Mouse (Mus musculus) spleen, adult 2 months (tissue): ENCODE measurements at regions not wholly inside any gene's neighbourhood (a gene's known extent, or its start where the extent isn't known, plus 50 kb on each side); places are given as distances from the start of the nearest gene placed in this dataset.
A peak's percentile ranks its signal among the peaks of the same experiment; 100 is the strongest.

Experiments used
- DNase-seq, 2 experiments: peaks; one replicate each; pipeline versions ENCODE4 v3.0.0 to v3.0.0-alpha.2; 2012 to 2021; ENCODE audit warnings: low spot score in 2 of 2, low read depth in 1 of 2
- H3K27ac ChIP-seq: fragments of 200-500 bp; 2 replicates; pipeline ENCODE4 v1.5.1; 2012; ENCODE audit warnings: low read length, inconsistent platforms; ENCODE audit not compliant: insufficient read depth
- H3K27me3 ChIP-seq: fragments of 200-500 bp; 2 replicates; pipeline ENCODE4 v1.6.1; 2012; ENCODE audit warnings: mild to moderate bottlenecking, moderate library complexity, low read length, inconsistent platforms; ENCODE audit not compliant: control insufficient read depth, insufficient read depth
- H3K36me3 ChIP-seq: fragments of 200-500 bp; 2 replicates; pipeline ENCODE4 v1.6.1; 2012; ENCODE audit warnings: mild to moderate bottlenecking, low read length, inconsistent platforms; ENCODE audit not compliant: control insufficient read depth, insufficient read depth
- H3K4me1 ChIP-seq: fragments of 200-500 bp; 2 replicates; pipeline ENCODE4 v1.6.1; 2011; ENCODE audit warnings: inconsistent platforms; ENCODE audit not compliant: control insufficient read depth, insufficient read depth, insufficient read length
- H3K4me3 ChIP-seq: fragments of 200-500 bp; 2 replicates; pipeline ENCODE4 v1.5.1; 2011; ENCODE audit warnings: mild to moderate bottlenecking, inconsistent platforms; ENCODE audit not compliant: insufficient read depth, insufficient read length; ENCODE audit errors: extremely low read depth
- CTCF ChIP-seq: fragments of 200-500 bp; IDR thresholded peaks from 2 replicates; pipeline ENCODE4 v1.5.1; 2011; ENCODE audit warnings: mild to moderate bottlenecking, inconsistent platforms; ENCODE audit not compliant: insufficient read depth, insufficient read length, insufficient replicate concordance; ENCODE audit errors: extremely low read depth
- POLR2A ChIP-seq: fragments of 200-500 bp; IDR thresholded peaks from 2 replicates; pipeline ENCODE4 v1.6.1; 2011; ENCODE audit warnings: low read depth, low read length, inconsistent platforms
- WGBS: fragments of 180-500 bp; shearing (Covaris S2); methylation state at CpG from one replicate; pipeline ENCODE4 v1.1.7; 2018; 5-methylcytosine and 5-hydroxymethylcytosine counted together

DNA sequence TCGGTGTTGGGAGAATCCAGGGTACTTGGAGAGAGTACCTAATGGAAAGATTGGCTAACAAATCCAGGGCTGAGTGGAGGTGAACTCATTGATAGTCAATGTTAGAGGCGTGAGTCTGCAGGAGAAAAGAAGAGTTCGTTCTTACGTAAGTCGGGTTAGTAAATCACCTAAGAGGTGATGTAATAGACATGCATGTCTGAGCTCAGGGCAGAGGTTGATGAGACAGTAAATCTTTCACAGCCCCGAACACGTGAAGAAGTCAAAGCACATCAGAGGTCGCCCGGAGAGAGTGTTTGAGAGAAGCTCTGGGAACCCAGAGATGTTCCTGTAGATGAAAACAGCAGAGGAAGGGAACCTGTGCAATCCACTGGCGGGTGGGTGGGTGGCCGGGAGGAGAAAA lies 76.2 kb upstream of the Prdm1 start:
- no peaks in the 10 kb centered on the region for H3K27me3 ChIP-seq
- H3K4me1 ChIP-seq, result peaks cover 2% of the 10 kb centered on the region
- no peak overlapping the region for H3K4me3 ChIP-seq
- no peak for DNase-seq
- H3K27ac ChIP-seq, result no peak overlapping the region
- WGBS, result 90% methylated on average over 11 of the region's 11 CpGs
- no peaks in the 10 kb centered on the region for H3K36me3 ChIP-seq
- no peak for TF ChIP-seq CTCF
- TF ChIP-seq POLR2A, result no peak

GRCm38 (mm10) chr10:44603461-44603860 lies 75.2 kb upstream of the Prdm1 start:
- TF ChIP-seq POLR2A, result no peak
- no peak for TF ChIP-seq CTCF
- H3K27ac ChIP-seq, result no peak overlapping the region
- H3K27me3 ChIP-seq, result no peaks in the 10 kb centered on the region
- H3K4me3 ChIP-seq, result no peak overlapping the region
- no peaks in the 10 kb centered on the region for H3K36me3 ChIP-seq
- WGBS, result 74% methylated on average over 5 of the region's 5 CpGs
- H3K4me1 ChIP-seq, result peaks cover 2% of the 10 kb centered on the region
- no peak for DNase-seq

- peaks cover 2% of the 10 kb centered on the region; the same call in 1 of the 2 replicates for H3K4me1 ChIP-seq
- H3K4me3 ChIP-seq, result no peak overlapping the region
- H3K36me3 ChIP-seq, result no peaks in the 10 kb centered on the region
- TF ChIP-seq POLR2A (no peak), CTCF (no peak)
- no peak for DNase-seq
- WGBS, result 81% methylated on average over 10 of the region's 10 CpGs
- H3K27ac ChIP-seq, result no peak overlapping the region
- H3K27me3 ChIP-seq, result no peaks in the 10 kb centered on the region
Observed at GRCm38 (mm10) chr10:44601550-44601949, 73.2 kb upstream of the Prdm1 start.

DNA sequence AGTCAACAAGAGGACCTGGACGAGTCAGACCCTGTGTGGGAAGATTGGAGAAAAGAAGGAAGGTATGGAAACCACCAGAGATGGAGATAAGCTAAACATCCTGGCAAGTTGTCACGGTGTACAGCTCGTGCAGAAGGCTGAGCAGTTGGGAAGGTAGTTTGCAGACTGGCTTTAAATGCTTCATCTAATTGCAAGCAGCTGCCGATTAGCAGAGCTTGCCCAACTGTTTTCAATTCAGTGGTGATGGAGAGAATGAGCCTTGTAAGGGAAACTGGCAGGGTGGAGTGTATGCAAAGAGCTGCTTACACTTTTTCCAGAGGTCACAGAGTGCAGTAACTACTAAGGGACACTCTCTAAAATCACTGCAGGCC lies 71.6 kb upstream of the Prdm1 start:
- TF ChIP-seq CTCF (no peak), POLR2A (no peak)
- WGBS, result 11% methylated on average over 4 of the region's 4 CpGs
- no peak for DNase-seq
- Histone ChIP-seq H3K4me1 (peaks cover 2% of the 10 kb centered on the region; the same call in 1 of the 2 replicates), H3K4me3 (peak overlapping the region; percentile 31; the same call in 1 of the 2 replicates), H3K27me3 (no peaks in the 10 kb centered on the region), H3K27ac (peak overlapping the region; percentile 50), H3K36me3 (no peaks in the 10 kb centered on the region)

DNA sequence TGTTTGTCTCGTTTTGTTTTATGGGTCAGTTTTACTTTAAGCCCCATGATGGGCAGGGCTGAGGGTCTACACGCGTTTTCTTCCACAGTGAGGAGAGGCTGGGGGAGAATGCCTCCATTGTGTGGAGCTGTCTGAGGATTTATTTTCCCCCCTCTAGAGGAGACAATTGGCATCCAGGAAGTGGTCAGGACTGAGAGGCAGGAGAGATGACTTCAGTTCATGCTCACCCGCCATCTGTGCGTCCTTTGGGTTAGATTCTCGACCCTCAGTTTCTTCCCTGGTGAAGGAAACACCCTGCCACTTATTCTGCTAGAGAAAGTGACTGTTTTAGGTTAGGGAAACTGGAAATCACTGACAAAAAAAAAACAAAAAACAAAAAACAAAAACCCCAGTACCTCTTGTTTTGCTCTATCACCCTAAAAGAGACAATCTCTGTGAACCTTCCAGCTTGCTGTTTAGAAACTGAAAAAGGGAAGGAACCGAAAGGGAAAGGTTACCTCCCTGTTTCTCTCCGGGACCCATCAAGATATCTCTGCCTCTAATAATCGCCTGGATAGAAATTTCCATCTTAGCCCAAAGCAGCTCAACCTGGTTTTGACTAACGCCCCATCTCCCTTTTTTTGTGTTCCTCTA lies 71.1 kb upstream of the Prdm1 start:
- Histone ChIP-seq H3K36me3 (no peaks in the 10 kb centered on the region), H3K4me1 (peaks cover 2% of the 10 kb centered on the region; the same call in 1 of the 2 replicates), H3K27ac (peak overlapping the region; percentile 64), H3K27me3 (no peaks in the 10 kb centered on the region), H3K4me3 (peak overlapping the region; percentile 31; the same call in 1 of the 2 replicates)
- WGBS, result 34% methylated on average over 10 of the region's 10 CpGs
- TF ChIP-seq CTCF (no peak), POLR2A (no peak)
- DNase-seq, result no peak

- peak overlapping the region; percentile 64 for H3K27ac ChIP-seq
- WGBS, result 76% methylated on average over 3 of the region's 3 CpGs
Observed at GRCm38 (mm10) chr10:44598615-44599014, 70.3 kb upstream of the Prdm1 start.

GRCm38 (mm10) chr10:44595932-44596331 lies 67.6 kb upstream of the Prdm1 start:
- TF ChIP-seq POLR2A (no peak), CTCF (no peak)
- H3K4me1 ChIP-seq, result peaks cover 2% of the 10 kb centered on the region; the same call in 1 of the 2 replicates
- 11% methylated on average over 2 of the region's 2 CpGs for WGBS
- no peak overlapping the region for H3K27ac ChIP-seq
- no peak for DNase-seq
- no peaks in the 10 kb centered on the region for H3K36me3 ChIP-seq
- no peak overlapping the region for H3K4me3 ChIP-seq
- no peaks in the 10 kb centered on the region for H3K27me3 ChIP-seq

More at GRCm38 (mm10) chr10:44598615-44599014, 70.3 kb upstream of the Prdm1 start:
- DNase-seq, result no peak
- Histone ChIP-seq H3K4me3 (no peak overlapping the region), H3K27me3 (no peaks in the 10 kb centered on the region), H3K36me3 (no peaks in the 10 kb centered on the region), H3K4me1 (peaks cover 2% of the 10 kb centered on the region; the same call in 1 of the 2 replicates)
- TF ChIP-seq POLR2A (no peak), CTCF (no peak)
